In the genomic region with DNA sequence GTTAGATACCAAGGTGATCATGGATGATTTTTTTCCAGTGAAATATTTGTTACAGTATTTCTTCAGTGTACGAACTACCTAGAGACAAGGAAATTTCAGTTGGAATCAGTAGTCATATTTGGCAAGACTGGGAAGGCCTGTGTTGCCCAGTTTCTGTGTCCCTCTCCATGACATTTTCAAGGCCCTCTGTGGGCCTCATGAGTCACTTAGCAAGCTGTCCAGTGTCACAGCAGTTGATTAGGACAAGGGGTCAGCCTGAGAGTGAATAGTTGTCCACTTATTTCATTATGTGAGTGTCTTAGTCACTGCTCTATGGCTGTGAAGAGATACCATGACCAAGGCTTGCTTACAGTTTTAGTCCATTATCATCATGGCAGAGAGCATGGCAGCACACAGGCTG, we compare ENCODE assay signal across 14 mouse cellular contexts.
DNase-seq lines count a peak whose midpoint lies in the region.
"Had no signal": no experiment of that assay in that cellular context is flagged by ENCODE, and none has a peak within 500 bp of the region (broad histone marks: within the 10 kb centered on the region; RNA-seq: fewer than 3 reads in every experiment).

No protein-coding gene starts in this region.

- peak; percentile 10 to 72 for DNase-seq in adrenal gland, adult (ENCODE audit: inconsistent age in 2 of 2, low spot score in 1 of 2)
- no peak for DNase-seq in adrenal gland, postnatal 4 days (ENCODE audit: low spot score in 2 of 2)
- peak; percentile 49 for DNase-seq in adrenal gland, adult 8-10 months
- no peak for DNase-seq in adrenal gland, postnatal 10 days
- peak; percentile 9 to 34 for DNase-seq in adrenal gland, postnatal 36 days
- DNase-seq: B cell, adult 2 months; cerebellum, adult 11 months; cerebellum, adult 18-20 months; cerebellum, adult 8-10 months; cerebellum, adult 9-11 months; cerebellum, postnatal 14 days; cerebellum, postnatal 36 days; embryo, embryonic 11 days; forebrain, postnatal 0 days had no signal

Comparison
In these comparisons a context has a peak if more than half of its experiments do, and no peak if none do; other contexts are left out.
1. DNase-seq: peak in adrenal gland, adult (2 of 2), adrenal gland, adult 8-10 months (single experiment) and adrenal gland, postnatal 36 days (2 of 2); none in adrenal gland, postnatal 4 days (0 of 2) and adrenal gland, postnatal 10 days (single experiment).